Mouse (Mus musculus) Muller cell, postnatal 12 days (primary cell): ENCODE measurements at regions not wholly inside any gene's neighbourhood (a gene's known extent, or its start where the extent isn't known, plus 50 kb on each side); places are given as distances from the start of the nearest gene placed in this dataset.
A peak's percentile ranks its signal among the peaks of the same experiment; 100 is the strongest.
"Not testable (repeated sequence)": the region's sequence is repeated elsewhere in the genome, so short reads cannot be mapped to it uniquely, and the experiment has no call there.

ENCODE experiments used
- DNase-seq: peaks from one replicate; pipeline ENCODE4 v3.0.0-alpha.2; 2015; ENCODE audit errors: inconsistent ontology term

DNA sequence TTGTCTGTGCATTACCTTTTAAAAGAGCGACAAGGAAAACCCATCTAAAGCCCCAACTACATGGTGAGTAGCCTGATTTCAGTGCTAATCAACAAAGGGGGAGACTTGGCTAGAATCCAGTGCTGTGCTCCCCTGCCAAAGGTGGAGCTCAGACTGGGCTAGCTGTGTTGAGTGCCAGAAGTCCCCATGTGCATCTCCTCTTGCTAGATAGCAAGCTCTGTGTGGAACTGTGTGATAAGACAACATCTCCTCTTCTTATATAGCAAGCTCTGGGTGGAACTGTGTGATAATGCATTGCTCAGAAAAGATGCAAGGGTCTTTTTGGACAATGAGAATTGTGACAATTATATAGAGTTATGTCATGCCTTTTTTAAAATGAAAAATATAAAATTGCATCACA lies 741.4 kb downstream of the Adam6a start:
- no peak for DNase-seq

DNA sequence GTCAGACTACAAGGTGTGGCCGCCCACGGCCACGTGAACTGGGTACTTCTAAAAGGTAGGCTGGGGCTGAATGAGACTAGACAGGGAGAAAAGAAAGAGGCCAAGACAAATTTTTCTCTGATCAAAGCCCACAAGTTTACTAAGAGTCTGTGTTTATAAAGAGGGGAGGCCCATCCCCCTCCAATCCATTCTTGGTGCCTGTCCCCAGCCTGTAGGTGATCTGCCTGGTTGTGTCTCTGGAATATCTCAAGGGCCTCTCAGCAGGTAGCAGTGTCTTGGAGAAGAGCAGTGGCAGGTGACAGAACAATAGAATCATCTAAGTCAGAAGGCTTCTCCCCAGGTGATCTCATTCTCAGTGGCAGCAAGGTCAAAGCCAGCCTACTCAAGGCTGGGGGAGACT lies 743.3 kb downstream of the Adam6a start:
- no peak for DNase-seq

DNA sequence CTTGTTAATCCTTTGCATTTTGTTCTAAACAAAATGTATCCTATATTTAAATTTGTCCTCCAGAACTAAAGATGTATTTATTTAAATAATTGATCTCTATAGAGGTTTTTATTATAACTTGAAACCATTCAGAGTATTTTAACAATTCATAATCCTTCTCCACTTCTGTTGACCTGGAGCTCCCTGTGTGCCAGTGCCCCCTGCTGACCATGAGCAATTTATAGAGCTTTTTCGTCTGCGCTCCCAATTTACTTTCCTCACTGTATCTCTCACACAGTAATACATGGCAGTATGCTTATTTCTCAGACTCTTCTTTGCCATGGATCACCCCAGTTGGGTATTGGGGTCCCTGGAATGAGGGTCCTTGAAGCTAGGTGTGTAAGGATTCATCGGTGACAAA lies 747.4 kb downstream of the Adam6a start:
- no peak for DNase-seq

DNA sequence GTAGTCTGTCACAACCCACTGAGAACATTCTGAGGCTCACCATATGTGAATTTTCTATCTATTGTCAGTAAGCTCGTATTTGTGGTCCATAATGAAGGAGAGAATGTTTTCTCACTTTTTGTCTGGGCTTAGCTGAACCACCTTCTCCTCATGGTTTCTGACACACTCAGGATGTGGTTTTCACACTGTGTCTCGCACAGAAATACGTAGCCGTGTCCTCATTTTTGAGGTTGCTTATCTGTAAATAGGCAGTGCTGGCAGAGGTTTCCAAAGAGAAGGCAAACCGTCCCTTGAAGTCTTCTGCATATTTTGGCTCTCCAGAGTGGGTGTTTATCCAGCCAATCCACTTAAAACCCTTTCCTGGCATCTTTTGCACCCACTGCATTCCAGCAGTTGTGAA lies 756.1 kb downstream of the Adam6a start:
- DNase-seq, result no peak

DNA sequence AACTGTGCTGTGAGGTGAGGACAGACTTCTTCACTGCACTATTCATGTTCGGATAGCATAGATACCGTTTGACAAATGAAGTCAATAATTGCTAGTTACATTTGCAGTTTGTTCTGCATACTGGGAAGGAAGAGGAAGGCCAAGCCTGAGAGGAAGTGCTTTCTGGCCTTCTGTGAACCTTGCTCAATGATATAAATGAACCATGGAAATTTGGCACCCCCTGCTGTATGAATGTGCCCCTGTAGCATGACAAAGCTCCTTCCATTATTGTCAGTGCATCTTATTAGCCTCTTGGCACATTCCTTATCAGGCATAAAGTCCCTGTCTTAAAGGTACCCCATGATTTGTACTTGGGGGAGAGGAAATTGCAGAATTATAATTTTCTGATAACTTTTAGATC lies 758.0 kb downstream of the Adam6a start:
- no peak for DNase-seq

DNA sequence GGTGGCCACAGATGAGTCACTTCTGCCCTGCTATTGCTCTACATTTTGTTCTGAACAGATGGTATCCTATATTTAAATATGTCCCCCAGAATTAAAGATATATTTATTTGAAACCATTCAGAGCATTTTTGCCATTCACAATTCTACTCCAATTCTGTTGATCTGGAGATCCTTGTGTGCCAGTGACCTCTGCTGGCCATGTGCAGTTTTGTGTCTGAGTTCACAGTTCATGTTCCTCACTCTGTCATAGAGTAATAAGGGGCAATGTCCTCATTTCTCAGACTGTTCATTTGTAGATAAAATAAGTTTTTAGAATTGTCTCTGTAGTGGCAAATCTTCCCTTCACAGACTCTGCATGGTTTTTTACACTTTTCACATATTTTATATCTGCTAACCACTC lies 788.8 kb downstream of the Adam6a start:
- DNase-seq, result no peak

DNA sequence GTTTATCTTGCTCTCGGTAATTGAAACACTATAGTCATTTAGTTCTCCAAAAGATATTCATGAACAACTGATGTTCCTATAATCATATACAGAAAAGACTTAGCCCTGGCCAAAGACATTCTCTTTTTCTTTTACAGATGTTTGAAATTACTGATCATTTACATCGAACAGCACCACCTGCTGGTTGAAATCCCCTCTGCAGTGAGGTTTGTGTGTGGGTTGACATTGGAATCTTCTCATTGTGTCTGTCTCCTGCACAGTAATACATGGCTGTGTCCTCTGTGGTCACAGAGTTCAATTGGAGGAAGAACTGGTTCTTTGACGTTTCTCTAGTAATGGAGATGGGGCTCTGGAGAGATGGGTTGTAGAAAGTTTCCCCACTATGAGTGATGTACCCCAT lies 822.6 kb downstream of the Adam6a start:
- DNase-seq, result no peak

DNA sequence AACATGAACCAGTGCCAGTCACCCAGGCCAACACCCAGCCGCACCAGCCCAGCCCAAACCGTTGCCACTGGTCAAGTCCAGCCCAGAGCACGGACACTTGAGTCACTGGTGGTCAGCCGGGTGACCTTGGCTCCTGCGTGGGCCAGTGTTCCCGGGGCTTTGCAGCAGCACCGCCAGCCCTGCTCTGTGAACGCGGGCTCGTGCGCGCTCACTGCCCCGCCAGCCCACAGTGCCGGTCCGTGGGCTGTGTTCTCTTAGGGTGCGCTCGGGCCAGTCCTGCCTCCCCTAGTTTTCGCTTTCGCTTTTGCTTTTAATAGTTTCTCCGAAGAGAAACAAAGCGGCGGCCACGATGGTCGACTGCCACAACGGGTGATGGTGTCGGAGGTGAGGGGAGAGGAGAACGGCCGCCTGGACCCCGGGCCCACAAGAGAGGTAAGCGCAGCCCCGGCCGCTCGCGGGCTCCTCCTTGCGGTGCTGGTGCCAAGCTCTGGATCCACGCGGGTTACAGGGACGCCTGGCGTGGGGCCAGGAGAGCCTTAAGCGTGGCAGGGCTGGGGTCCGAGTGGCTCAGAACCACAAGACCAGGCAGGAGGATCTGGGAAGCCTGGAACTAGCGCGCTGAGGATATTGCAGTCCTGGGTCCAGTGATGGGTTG lies 835.1 kb downstream of the Adam6a start:
- DNase-seq, result peak; percentile 15

DNA sequence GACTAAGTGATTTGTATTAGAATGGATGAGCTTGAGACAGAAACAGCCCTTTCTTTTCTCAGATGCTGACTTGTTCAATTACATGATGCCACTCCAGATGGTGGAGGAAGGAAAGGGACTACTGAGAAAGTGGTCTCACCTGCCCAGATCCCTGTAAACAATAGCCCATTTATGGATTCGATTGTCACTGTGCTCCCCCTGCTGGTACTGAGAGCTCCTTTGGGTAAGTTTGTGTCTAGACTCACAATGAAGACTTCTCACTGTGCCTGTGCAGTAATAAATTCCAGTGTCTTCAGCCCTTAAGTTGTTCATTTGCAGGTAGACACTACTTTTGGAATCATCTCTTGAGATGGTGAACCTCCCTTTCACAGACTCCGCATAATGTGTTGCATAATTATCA lies 847.7 kb downstream of the Adam6a start:
- DNase-seq, result no peak

DNA sequence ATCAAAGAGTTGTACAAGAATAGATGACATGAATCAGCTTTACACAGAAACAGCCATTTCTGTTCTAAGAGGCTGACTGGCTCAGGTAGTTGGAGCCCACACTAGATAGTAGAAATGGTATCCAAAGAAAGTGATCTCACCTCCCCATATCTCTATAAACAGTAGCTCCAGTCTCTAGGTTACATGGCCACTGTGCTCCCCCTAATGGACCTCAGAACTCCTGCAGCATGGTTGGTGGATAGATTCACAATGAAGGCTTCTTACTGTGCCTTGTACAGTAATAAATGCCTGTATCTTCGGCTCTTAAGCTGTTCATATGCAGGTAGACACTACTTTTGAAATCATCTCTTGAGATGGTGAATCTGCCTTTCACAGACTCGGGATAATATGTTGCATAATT lies 862.5 kb downstream of the Adam6a start:
- DNase-seq, result no peak

DNA sequence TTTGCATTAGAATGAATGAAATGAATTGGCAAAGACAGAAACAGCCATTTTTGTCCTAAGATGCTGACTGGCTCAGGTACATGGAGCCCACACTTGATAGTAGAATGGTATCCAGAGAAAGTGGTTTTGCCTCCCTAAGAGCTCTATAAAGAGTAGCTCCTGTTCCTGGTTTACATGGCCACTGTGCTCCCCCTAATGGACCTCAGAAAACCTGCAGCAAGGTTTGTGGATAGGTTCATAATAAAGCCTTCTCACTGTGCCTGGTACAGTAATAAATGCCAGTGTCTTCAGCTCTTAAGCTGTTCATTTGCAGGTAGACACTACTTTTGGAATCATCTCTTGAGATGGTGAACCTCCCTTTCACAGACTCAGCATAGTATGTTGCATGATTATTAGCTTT lies 890.8 kb downstream of the Adam6a start:
- DNase-seq, result no peak

DNA sequence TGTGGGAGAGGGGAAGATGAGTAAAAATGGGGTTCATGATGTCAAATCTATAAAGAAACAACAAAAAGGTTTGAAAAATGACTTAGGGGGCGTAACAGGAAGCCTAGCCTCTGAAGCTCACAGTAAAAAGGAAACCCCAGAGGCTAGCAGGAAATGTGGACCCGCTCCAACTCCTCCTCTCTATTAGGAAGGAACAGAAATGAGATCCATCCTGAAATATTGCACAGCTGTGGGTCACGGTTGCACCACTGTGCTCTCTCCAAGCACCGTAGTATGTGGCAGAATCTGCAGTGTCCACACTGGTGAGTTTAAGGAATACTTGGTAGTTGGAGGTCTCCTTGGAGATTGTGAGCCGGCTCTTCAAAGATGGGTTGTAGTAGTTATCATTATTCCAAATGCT lies 918.3 kb downstream of the Adam6a start:
- DNase-seq, result no peak

DNA sequence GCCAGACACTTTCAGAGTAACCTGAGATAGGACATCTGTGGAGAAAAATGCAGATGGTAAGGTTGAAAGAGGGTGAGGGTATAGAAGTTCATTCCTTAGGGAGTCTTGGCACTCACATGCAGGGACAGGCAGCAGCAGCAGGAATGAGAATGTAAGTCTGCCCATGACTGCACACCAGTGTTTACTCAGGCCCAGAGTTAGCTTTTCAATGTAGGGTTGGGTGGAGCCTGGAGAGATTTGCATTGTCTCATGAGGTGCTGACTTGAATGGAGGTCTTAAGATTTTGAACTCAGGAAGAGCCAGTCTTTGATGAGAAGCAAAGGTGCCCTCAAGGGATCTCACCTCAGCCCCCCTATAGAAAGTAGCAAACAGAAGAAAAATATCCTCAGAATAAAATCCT lies 918.9 kb downstream of the Adam6a start:
- no peak for DNase-seq

DNA sequence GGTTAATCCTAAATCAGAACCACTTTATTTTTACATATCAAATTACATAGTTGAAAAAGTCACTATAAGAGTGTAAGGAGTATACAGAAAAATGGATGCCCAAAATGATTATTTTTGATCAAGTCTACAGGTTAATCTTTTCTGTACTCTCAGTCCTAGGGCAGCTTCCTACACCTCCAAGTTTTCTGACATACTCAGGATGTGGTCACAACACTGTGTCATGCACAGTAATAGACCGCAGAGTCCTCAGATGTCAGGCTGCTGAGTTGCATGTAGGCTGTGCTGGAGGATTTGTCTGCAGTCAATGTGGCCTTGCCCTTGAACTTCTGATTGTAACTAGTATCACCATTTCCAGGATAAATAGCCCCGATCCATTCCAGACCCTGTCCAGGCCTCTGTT lies 925.1 kb downstream of the Adam6a start:
- DNase-seq, result no peak

DNA sequence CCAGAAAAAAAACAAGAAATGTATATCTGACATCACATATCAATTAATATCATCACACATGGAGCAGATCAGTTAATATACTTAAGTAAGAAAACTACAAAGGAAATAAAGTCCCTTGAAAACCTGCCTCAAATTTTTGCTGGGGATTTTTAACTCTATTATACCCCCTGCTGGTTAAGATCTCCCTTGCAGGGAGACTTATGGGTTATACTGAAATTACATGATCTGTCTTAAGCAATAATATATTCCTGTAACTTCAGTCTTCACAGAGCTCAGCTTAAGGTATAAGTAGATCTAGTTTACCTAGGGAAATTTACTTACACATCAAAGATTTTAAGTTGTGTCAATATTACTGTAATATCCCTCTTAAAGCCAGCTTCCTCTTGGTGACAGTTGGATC lies 929.0 kb downstream of the Adam6a start:
- DNase-seq, result not testable (repeated sequence)

DNA sequence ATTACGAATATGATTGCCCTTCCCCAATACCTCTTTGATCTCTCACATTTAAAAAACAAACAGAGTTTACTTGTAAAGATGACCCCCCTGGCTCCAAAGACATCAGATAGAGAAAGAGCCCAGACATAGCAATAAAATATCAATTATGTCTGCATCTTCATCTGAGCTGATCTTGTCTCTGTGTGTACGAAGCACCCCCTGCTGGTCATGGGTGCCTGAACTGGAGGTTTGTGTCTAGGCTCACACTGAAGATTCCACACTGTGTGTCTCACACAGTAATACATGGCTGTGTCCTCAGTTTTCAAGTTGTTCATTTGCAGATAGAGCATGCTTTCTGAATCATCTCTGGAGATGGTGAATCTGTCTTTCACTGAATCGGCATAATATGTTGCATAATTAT lies 935.0 kb downstream of the Adam6a start:
- DNase-seq, result no peak

DNA sequence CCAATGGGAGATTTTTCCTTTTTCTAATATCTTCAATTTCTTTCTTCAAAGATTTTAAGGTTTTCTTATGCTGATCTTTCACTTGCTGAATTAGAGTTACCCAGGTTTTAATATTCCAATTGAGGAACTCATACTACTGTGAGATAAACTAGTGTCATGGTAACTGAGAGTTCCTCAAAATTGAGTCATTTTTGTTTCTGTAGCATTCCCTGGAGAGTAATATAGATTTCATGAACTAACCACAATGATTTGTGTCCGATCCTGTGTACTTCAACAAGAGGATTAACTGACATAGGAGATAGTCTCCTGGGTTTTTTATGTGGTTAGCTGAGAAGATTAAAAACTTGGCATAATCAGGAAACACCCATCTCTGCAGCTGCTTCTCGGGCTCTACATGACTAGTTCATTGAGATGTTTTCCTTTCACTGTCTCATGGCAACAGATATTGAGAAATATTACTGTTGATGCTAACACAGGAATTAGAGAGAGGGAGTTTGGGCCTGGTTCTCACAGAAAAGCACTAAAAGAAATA lies 949.9 kb downstream of the Adam6a start:
- not testable (repeated sequence) for DNase-seq

DNA sequence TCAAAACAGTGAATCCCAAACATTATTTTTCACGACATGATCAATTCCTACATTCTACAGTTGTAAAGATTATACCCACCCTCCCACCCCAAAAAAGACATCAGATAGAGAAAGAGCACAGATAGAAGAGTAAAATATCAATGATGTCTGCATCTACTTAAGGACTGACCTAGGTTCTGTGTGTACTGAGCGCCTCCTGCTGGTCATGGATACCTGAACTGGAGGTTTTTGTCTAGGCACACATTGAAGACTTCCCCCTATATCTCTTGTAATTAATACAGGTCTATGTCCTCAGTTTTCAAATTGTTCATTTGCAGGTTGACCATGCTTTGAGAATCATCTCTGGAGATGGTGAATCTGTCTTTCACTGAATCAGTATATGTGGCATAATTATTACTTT lies 952.0 kb downstream of the Adam6a start:
- no peak for DNase-seq

DNA sequence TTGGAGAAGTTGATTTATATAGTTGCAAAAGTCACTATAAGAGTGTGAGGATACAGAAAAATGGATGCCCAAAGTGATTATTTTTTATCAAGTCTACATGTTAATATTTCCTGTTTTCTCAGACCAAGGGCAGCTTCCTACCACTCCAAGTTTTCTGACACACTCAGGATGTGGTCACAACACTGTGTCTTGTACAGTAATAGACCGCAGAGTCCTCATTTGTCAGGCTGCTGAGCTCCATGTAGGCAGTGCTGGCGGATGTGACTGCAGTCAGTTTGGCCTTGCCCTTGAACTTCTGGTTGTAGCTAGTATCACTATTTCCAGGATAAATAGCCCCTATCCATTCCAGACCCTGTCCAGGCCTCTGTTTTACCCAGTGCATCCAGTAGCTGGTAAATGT lies 969.4 kb downstream of the Adam6a start:
- DNase-seq, result no peak

DNA sequence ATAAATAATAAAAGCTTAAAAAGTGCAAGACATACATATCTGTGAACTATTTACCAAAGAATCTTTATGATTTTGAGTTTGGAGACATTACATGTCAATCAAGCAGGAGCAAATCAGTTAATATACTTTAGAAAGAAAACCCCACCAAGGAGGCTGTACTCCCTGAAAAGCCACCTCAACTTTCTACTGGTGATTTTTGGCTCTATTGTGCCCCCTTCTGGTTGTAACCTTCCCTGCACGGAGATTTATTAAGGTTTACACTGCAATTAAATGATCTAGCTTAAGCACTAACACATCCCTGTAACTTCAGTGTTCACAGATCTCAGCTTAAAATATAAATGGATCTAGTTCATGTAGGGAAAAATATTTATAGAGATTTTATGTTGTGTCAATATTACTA lies 998.4 kb downstream of the Adam6a start:
- not testable (repeated sequence) for DNase-seq

DNA sequence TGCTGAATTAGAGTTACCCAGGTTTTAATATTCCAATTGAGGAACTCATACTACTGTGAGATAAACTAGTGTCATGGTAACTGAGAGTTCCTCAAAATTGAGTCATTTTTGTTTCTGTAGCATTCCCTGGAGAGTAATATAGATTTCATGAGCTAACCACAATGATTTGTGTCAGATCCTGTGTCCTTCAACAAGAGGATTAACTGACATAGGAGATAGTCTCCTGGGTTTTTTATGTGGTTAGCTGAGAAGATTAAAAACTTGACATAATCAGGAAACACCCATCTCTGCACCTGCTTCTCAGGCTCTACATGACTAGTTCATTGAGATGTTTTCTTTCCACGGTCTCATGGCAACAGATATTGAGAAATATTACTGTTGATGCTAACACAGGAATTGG lies 1001.2 kb downstream of the Adam6a start:
- DNase-seq, result not testable (repeated sequence)

DNA sequence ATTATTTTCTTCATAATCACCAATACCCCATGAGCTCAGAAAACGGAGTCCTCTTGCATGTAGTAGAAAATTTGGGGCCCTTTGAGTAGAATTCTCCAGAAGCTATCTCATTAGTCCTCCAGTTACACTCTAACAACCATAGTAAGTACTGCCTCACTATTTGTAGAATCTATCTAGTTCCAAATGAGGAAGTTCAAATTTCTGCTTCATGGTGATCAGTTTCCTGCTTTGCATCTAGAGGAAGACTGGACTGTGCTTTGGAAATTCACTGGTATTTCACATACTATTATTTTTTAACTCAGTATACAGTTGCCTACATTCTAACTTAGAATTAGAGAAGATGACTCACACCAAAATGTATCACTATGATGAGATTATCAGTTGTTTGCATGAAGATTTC lies 1018.7 kb downstream of the Adam6a start:
- DNase-seq, result no peak

DNA sequence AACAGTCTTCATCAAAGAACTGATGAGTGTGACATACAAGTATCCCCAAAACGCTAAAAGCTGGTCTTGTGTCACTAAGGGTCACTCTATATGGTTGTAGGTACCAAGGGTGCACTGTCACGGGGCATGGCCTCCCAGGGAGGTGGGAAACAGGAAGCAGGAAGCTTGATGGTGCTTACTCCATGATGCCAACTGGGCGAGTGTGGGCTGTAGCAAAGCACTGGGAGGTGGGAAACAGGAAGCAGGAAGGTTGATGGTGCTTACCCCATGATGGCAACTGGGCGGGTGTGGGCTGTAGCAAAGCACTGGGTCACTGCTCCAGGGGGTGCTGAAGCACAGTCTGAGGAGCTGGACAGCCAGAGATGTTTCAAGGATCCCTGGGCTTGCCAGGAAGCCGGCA lies 1019.3 kb downstream of the Adam6a start:
- DNase-seq, result no peak

DNA sequence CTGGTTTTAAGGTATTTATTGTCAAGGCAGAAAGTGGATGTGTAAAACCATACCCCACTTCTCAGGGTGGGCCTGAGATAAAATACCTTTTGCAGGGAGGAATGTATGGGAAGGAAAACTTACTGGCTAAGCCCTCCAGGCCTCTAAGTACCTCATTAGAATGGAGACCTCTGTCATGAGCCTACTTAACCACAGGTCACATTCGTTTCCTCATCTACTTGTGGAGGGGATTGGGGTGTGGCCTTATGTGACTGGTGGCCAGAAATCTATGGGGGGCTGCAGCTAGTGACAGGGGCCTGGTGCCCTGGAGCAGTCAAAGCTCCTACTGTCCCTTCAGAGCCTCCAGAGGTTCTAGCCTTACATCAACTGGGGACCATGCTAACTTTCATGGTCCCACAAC lies 1020.0 kb downstream of the Adam6a start:
- no peak for DNase-seq
